In the genomic region with DNA sequence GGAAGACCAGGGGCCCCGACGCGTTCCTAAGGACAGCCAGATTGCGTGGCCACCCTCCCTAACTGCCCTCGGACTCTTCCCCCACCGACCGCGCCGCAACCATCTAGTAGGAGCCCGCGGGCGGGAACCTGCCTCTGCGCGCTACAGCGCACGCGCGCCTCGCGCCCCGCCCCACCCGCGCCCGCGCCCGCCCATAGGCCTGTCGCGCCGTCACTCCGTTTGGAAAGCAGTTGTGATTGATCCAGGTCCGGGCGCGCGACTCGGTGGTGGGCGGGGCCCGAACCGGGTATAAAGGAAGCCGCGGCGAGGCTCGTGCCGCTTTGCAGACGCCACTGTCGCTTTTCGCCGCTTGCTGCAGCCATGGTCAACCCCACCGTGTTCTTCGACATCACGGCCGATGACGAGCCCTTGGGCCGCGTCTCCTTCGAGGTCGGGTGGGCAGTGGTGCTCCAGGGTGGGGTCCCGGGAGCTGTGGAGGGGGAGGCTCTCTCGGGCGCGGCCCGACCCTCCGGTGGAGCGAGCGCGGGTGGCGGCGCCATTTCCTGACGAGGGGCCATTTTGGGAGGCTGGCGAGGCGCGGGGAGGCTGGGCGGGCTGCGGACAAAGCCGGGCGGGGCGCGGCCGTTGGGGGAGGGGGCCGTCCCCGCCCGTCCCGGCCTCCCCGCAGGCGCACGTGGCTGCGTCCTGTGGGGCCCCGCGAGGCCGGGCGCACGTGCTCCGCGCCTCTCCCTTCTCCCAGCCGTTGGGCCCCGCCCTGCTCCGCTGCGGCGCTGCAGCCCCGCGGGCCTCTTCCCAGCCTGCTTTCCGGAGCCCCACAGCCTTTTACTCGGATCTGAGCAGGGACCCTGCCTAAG, we compare ENCODE assay signal across 8 mouse cellular contexts. TPM values are rescaled to one million over a fixed set of nuclear protein-coding genes. Genes with fewer than 3 reads are reported as not detected.
DNase-seq lines count a peak whose midpoint lies in the region; ATAC-seq lines count a peak whose summit lies in the region.

No protein-coding gene starts in this region.

- peaks cover 24% of the 10 kb centered on the region for H3K36me3 ChIP-seq in hindbrain, embryonic 13.5 days

- ATAC-seq in hindbrain, embryonic 13.5 days (ENCODE audit: low FRiP score): peak; percentile 95

- peak overlapping the region; percentile 83 for H3K4me3 ChIP-seq in hindbrain, embryonic 13.5 days

- DNase-seq in R1 (ENCODE audit: low read depth, low spot score): peak; percentile 95
- DNase-seq in cerebellum, postnatal 14 days: peak; percentile 100
- peak; percentile 98 to 100 for DNase-seq in frontal cortex, postnatal 14 days (ENCODE audit: low spot score in 2 of 2)
- DNase-seq in layer of hippocampus, postnatal 25 days (ENCODE audit: extremely low spot score in 1 of 2, low spot score in 1 of 2): peak; percentile 98 to 99
- peak; percentile 99 for DNase-seq in lung, postnatal 14 days
- DNase-seq in ovary, postnatal 36 days (ENCODE audit: low spot score): peak; percentile 99
- DNase-seq in thymus, postnatal 14 days: peak; percentile 99

- peak overlapping the region; percentile 97 for H3K27ac ChIP-seq in hindbrain, embryonic 13.5 days

- 0% methylated on average over 92 of the region's 102 CpGs for whole genome bisulfite sequencing in hindbrain, embryonic 13.5 days

- H3K27me3 ChIP-seq in hindbrain, embryonic 13.5 days: no peaks in the 10 kb centered on the region

- H3K4me2 ChIP-seq in hindbrain, embryonic 13.5 days: peak overlapping the region; percentile 78

- peaks cover 24% of the 10 kb centered on the region for H3K4me1 ChIP-seq in hindbrain, embryonic 13.5 days (replicated peaks)

- peak overlapping the region; percentile 96 for H3K9ac ChIP-seq in hindbrain, embryonic 13.5 days

- no peaks in the 10 kb centered on the region for H3K9me3 ChIP-seq in hindbrain, embryonic 13.5 days

RNA-seq across cellular contexts. Expression of gene Ppia, which starts 0.5 kb away (rescaled TPM):
- polyA plus RNA-seq in hindbrain, embryonic 13.5 days (2015; fragmentation: Nextera tagmentation; extraction: Ambion mirVana): 3,979 and 4,017 TPM in 2 replicates
- total RNA-seq in layer of hippocampus, postnatal 25 days (2021): 1,000 to 10,000 TPM; 1,673 to 1,893 TPM

RNA-seq across cellular contexts. Expression of gene Zmiz2, which starts 26.9 kb away (rescaled TPM):
- 29.2 and 31.9 TPM in 2 replicates for polyA plus RNA-seq in hindbrain, embryonic 13.5 days (2015; fragmentation: Nextera tagmentation; extraction: Ambion mirVana)
- 100 to 1,000 TPM; 165 to 189 TPM for total RNA-seq in layer of hippocampus, postnatal 25 days (2021)

RNA-seq across cellular contexts. Expression of gene H2afv, which starts 28.5 kb away (rescaled TPM):
- 381 and 387 TPM in 2 replicates for polyA plus RNA-seq in hindbrain, embryonic 13.5 days (2015; fragmentation: Nextera tagmentation; extraction: Ambion mirVana)
- total RNA-seq in layer of hippocampus, postnatal 25 days (2021): 10 to 100 TPM; 40.9 to 42.0 TPM

RNA-seq across cellular contexts. Expression of gene Purb, which starts 59.9 kb away (rescaled TPM):
- 12.6 and 13.0 TPM in 2 replicates for polyA plus RNA-seq in hindbrain, embryonic 13.5 days (2015; fragmentation: Nextera tagmentation; extraction: Ambion mirVana)
- total RNA-seq in layer of hippocampus, postnatal 25 days (2021): 100 to 1,000 TPM; 253 to 270 TPM

Comparison
In these comparisons a context has a peak if more than half of its experiments do, and no peak if none do; other contexts are left out.
1. Peak in every context shown above with its lines: DNase-seq, ATAC-seq, H3K4me3 ChIP-seq and H3K27ac ChIP-seq.